Mouse (Mus musculus) cerebellum, postnatal 25 days (tissue): ENCODE results near the gene Cfap57.
"Not testable (repeated sequence)": the region's sequence is repeated elsewhere in the genome, so short reads cannot be mapped to it uniquely, and the experiment has no call there.

Source experiments
- DNase-seq, 2 experiments: peaks; one replicate each; pipeline ENCODE4 v3.0.0; 2021; ENCODE audit warnings: mixed read lengths in 2 of 2

Gene Cfap57

GRCm38 (mm10) chr4:118517497-118518146 lies 103.0 kb downstream of the Cfap57 start:
- DNase-seq, result no peak

DNA sequence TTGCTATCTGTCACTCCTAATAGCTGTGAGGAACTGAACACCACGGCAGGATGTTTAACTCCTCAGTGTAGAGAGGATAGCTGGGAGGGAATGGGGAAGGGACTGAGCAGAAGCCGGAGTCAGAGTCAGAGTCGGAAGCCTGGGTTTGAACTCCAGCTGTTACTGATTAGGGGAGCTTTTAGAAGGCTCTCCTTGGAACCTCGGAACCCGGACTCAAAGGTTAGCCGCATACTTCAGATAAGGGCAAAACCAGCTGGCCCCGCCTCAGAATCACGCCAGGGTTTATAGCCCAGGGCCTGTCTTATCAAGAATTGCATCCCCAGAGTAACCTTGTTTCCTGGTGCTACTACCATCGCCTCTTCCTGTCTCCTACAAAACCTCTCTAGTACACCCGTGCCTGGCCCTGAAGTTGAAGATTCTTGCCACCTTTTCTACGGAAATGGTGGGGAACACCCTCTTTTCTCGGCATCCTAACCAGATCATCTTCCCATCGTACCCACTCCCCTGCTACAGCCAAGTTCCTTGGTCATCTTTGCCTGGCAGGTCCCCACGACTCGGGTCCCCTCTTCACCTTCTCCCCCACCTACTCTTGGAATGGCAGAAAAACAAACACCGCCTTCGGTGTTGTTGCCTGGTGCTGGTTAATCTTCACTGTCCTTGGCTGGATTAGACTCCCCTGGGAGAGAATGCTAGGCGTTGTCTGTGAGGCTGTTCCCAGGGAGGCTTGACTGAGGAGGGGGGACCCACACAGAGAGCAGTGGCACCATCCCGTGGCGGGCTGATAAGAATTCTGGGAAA lies 103.7 kb downstream of the Cfap57 start:
- DNase-seq, result no peak

- no peak for DNase-seq
Observed at GRCm38 (mm10) chr4:118509050-118509449, 111.5 kb downstream of the Cfap57 start.

GRCm38 (mm10) chr4:118507171-118507570 lies 113.4 kb downstream of the Cfap57 start:
- not testable (repeated sequence) for DNase-seq

GRCm38 (mm10) chr4:118505551-118505950 lies 115.0 kb downstream of the Cfap57 start:
- no peak for DNase-seq
